In the genomic region with DNA sequence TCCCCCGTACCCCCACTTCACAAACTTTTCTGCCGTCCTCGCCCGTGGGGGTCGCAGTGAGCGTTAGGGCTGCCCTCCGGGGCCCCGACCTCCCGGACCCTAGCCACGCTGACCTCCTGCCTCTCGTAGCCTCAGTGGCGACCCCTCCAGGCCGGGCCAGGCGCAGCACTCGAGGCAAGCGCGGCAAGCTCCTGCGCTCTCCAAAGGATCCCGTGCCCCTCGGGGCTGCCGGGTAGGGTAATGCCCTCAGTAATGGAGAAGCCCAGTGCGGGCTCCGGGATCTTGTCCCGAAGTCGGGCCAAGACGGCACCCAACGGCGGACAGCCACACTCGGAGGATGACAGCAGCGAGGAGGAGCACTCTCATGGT, we compare ENCODE assay signal across 8 mouse cellular contexts. TPM values are rescaled to one million over a fixed set of nuclear protein-coding genes. Genes with fewer than 3 reads are reported as not detected.
DNase-seq lines count a peak whose midpoint lies in the region; ATAC-seq and TF ChIP-seq lines count a peak whose summit lies in the region.

No protein-coding gene starts in this region.

- under 1% methylated on average over 30 of the region's 30 CpGs for WGBS in intestine, embryonic 14.5 days
- under 1% methylated on average over 30 of the region's 30 CpGs for WGBS in midbrain, embryonic 16.5 days
- WGBS in stomach, postnatal 0 days: 1% methylated on average over 27 of the region's 30 CpGs

- peaks cover 2% of the 10 kb centered on the region; the same call in 1 of the 2 replicates for H3K9me3 ChIP-seq in intestine, embryonic 14.5 days (ENCODE audit: control insufficient read depth, low read length)
- H3K9me3 ChIP-seq in midbrain, embryonic 16.5 days (replicated peaks; ENCODE audit: control insufficient read depth, low read length, poor library complexity, severe bottlenecking): no peaks in the 10 kb centered on the region
- H3K9me3 ChIP-seq in stomach, postnatal 0 days (ENCODE audit: control insufficient read depth, low read length): no peaks in the 10 kb centered on the region

- H3K4me3 ChIP-seq in intestine, embryonic 14.5 days (ENCODE audit: low read depth, low read length): peak overlapping the region; percentile 82
- peak overlapping the region; percentile 60 for H3K4me3 ChIP-seq in midbrain, embryonic 16.5 days (ENCODE audit: low read depth, low read length)
- peak overlapping the region; percentile 73 for H3K4me3 ChIP-seq in stomach, postnatal 0 days (ENCODE audit: low read depth, low read length)

- TF ChIP-seq EP300 in stomach, postnatal 0 days (optimal IDR thresholded peaks at IDR 0.05): no peak

- H3K4me1 ChIP-seq in intestine, embryonic 14.5 days (replicated peaks; ENCODE audit: control insufficient read depth, insufficient read depth, low read length): peaks cover 49% of the 10 kb centered on the region
- peaks cover 49% of the 10 kb centered on the region for H3K4me1 ChIP-seq in midbrain, embryonic 16.5 days (ENCODE audit: control insufficient read depth, insufficient read depth, low read length)
- H3K4me1 ChIP-seq in stomach, postnatal 0 days (replicated peaks; ENCODE audit: control insufficient read depth, insufficient read depth): peaks cover 24% of the 10 kb centered on the region

- H3K27me3 ChIP-seq in intestine, embryonic 14.5 days (replicated peaks; ENCODE audit: control insufficient read depth, insufficient read depth, low read length): no peaks in the 10 kb centered on the region
- no peaks in the 10 kb centered on the region for H3K27me3 ChIP-seq in midbrain, embryonic 16.5 days (ENCODE audit: control insufficient read depth, insufficient read depth, low read depth, low read length)
- H3K27me3 ChIP-seq in stomach, postnatal 0 days (ENCODE audit: control insufficient read depth, insufficient read depth, low read length): no peaks in the 10 kb centered on the region

- TF ChIP-seq CTCF in stomach, postnatal 0 days (IDR thresholded peaks at IDR 0.05; ENCODE audit: low read depth): peak; percentile 80

- peak overlapping the region; percentile 84 for H3K9ac ChIP-seq in intestine, embryonic 14.5 days (ENCODE audit: low read length)
- peak overlapping the region; percentile 85 for H3K9ac ChIP-seq in midbrain, embryonic 16.5 days (ENCODE audit: low read depth, low read length)
- H3K9ac ChIP-seq in stomach, postnatal 0 days (ENCODE audit: low read length): peak overlapping the region; percentile 70

- ATAC-seq in intestine, embryonic 14.5 days (replicated peaks; ENCODE audit: low FRiP score, low TSS enrichment, low read depth): peak; percentile 36
- ATAC-seq in midbrain, embryonic 16.5 days: peak; percentile 22
- ATAC-seq in stomach, postnatal 0 days (ENCODE audit: low FRiP score, low TSS enrichment): peak; percentile 39; the same call in 1 of the 2 replicates

- DNase-seq in 3134 (ENCODE audit: extremely low read depth, insufficient read length, low spot score) (peak; percentile 83), NIH3T3 (ENCODE audit: low read depth) (peak; percentile 89), liver (peak; percentile 82)
- DNase-seq in cerebellum, postnatal 4 days (ENCODE audit: low spot score in 2 of 2): peak; percentile 74 to 92
- peak; percentile 71 for DNase-seq in gastrocnemius, postnatal 25 days
- peak; percentile 96 for DNase-seq in intestine, embryonic 14.5 days (ENCODE audit: low spot score)
- peak; percentile 83 for DNase-seq in stomach, postnatal 0 days (ENCODE audit: low spot score)

- H3K36me3 ChIP-seq in intestine, embryonic 14.5 days (ENCODE audit: control insufficient read depth, insufficient read depth, low read length): peaks cover 27% of the 10 kb centered on the region
- peaks cover 10% of the 10 kb centered on the region for H3K36me3 ChIP-seq in midbrain, embryonic 16.5 days (ENCODE audit: control insufficient read depth, insufficient read depth, low read length)
- no peaks in the 10 kb centered on the region for H3K36me3 ChIP-seq in stomach, postnatal 0 days (ENCODE audit: control insufficient read depth, insufficient read depth, low read length)

- H3K27ac ChIP-seq in intestine, embryonic 14.5 days (ENCODE audit: low read depth): peak overlapping the region; percentile 86
- peak overlapping the region; percentile 93 for H3K27ac ChIP-seq in midbrain, embryonic 16.5 days (ENCODE audit: low read length)
- peak overlapping the region; percentile 81 for H3K27ac ChIP-seq in stomach, postnatal 0 days (replicated peaks)

- peak overlapping the region; percentile 85 for H3K4me2 ChIP-seq in intestine, embryonic 14.5 days (ENCODE audit: low read length)
- peak overlapping the region; percentile 64 for H3K4me2 ChIP-seq in midbrain, embryonic 16.5 days (ENCODE audit: low read length)
- H3K4me2 ChIP-seq in stomach, postnatal 0 days (replicated peaks; ENCODE audit: low read depth): peak overlapping the region; percentile 97

RNA-seq across cellular contexts. Expression of a gene that starts 1.6 kb away (rescaled TPM):
- 1 to 10 TPM; 2.6 to 4.2 TPM for total RNA-seq in gastrocnemius, postnatal 25 days (2021)
- polyA plus RNA-seq in intestine, embryonic 14.5 days (2014; fragmentation: Nextera tagmentation; extraction: Ambion mirVana): 8.9 and 11.1 TPM in 2 replicates
- polyA plus RNA-seq in midbrain, embryonic 16.5 days (2015; fragmentation: Nextera tagmentation; extraction: Ambion mirVana): 17.9 and 20.1 TPM in 2 replicates
- polyA plus RNA-seq in stomach, postnatal 0 days (2015; fragmentation: Nextera tagmentation; extraction: Ambion mirVana): 2.2 and 2.4 TPM in 2 replicates

RNA-seq across cellular contexts. Expression of a gene that starts 27.7 kb away (rescaled TPM):
- 10 to 100 TPM in 1 of 2 experiments, 1 to 10 TPM in 1; 8.3 to 13.0 TPM for total RNA-seq in gastrocnemius, postnatal 25 days (2021)
- polyA plus RNA-seq in intestine, embryonic 14.5 days (2014; fragmentation: Nextera tagmentation; extraction: Ambion mirVana): 67.4 and 73.0 TPM in 2 replicates
- polyA plus RNA-seq in midbrain, embryonic 16.5 days (2015; fragmentation: Nextera tagmentation; extraction: Ambion mirVana): 68.1 and 69.6 TPM in 2 replicates
- polyA plus RNA-seq in stomach, postnatal 0 days (2015; fragmentation: Nextera tagmentation; extraction: Ambion mirVana): 20.1 and 20.5 TPM in 2 replicates

RNA-seq across cellular contexts. Expression of a gene that starts 51.3 kb away (rescaled TPM):
- 100 to 1,000 TPM; 101 to 120 TPM for total RNA-seq in gastrocnemius, postnatal 25 days (2021)
- 1,241 and 1,347 TPM in 2 replicates for polyA plus RNA-seq in intestine, embryonic 14.5 days (2014; fragmentation: Nextera tagmentation; extraction: Ambion mirVana)
- 837 and 884 TPM in 2 replicates for polyA plus RNA-seq in midbrain, embryonic 16.5 days (2015; fragmentation: Nextera tagmentation; extraction: Ambion mirVana)
- 1,651 and 1,766 TPM in 2 replicates for polyA plus RNA-seq in stomach, postnatal 0 days (2015; fragmentation: Nextera tagmentation; extraction: Ambion mirVana)

Comparison
In these comparisons a context has a peak if more than half of its experiments do, and no peak if none do; other contexts are left out.
1. Peak in every context shown above with its lines: DNase-seq, ATAC-seq, H3K4me3 ChIP-seq and H3K27ac ChIP-seq.